Mouse (Mus musculus) cerebellum, adult 11-12 months (tissue): ENCODE results near the gene Atp5d.
"Not testable (repeated sequence)": the region's sequence is repeated elsewhere in the genome, so short reads cannot be mapped to it uniquely, and the experiment has no call there.

Source experiments
- DNase-seq: peaks from one replicate; pipeline ENCODE4 v3.0.0; 2022

Atp5d gene

DNA sequence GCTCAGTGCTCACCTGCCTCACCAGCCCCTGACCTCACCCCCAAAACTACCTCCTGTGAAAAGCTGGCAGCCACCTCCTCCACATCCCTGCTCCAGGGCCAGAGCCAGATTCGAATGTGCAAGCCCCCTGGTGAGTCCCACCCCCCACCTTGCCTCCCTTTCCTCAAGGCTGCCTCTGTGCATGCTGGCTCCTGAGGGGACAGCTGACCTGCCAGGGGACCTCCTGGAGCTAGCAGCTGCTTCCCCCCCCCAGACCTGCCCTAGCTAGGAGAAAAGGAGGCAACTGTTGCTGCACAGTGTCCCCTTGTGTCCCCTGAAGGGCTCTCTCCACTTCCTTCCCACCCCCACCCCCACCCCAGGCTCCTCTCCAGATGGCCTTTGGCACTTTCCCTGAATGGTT lies 16.8 kb downstream of the Atp5d start:
- no peak for DNase-seq

DNA sequence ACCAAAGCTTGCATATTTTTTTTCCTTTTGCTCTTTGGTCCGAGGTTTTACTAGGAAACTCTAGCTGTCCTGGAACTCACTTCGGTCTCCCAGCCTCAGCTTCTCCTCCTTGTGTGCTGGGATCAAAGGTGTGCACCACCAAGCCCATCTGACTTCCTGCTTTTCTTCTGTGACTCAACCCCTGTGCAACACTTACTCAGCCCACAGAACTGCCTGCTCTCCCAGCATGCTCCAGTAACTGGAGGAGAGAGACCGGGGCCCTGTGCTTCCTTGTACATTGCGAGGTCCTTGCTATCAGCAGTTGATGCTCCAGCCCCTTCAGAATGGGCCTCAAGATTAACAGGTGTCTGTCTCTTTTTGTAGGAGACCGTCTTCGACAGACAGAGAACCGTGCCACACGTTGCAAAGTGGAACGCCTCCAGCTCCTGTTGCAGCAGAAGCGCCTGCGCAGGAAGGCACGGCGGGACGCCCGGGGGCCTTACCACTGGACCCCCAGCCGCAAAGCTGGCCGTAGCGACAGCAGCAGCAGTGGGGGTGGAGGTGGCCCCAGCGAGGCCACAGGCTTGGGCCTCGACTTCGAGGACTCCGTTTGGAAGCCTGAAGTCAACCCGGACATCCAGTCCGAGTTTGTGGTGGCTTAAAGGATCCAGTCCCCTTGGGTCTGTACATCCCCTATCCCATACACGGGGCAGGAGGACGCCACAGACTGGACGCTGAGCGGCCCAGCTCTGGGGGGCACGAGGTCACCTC lies 17.7 kb downstream of the Atp5d start:
- DNase-seq: no peak

DNA sequence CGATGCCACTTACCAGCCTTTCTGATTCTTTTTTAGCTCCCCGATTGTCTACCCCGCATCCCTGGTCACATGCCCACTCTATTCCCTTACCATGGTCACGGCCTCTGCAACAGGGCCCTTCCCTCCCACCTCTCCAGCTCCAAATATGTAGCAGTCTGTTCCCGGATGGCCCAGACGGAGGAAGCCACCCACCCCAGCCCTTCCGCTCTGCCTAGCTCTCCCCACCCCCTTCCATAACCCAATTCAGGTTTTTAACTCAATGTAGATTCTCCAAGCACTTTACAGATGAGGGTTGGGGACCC lies 18.3 kb downstream of the Atp5d start:
- DNase-seq: no peak

DNA sequence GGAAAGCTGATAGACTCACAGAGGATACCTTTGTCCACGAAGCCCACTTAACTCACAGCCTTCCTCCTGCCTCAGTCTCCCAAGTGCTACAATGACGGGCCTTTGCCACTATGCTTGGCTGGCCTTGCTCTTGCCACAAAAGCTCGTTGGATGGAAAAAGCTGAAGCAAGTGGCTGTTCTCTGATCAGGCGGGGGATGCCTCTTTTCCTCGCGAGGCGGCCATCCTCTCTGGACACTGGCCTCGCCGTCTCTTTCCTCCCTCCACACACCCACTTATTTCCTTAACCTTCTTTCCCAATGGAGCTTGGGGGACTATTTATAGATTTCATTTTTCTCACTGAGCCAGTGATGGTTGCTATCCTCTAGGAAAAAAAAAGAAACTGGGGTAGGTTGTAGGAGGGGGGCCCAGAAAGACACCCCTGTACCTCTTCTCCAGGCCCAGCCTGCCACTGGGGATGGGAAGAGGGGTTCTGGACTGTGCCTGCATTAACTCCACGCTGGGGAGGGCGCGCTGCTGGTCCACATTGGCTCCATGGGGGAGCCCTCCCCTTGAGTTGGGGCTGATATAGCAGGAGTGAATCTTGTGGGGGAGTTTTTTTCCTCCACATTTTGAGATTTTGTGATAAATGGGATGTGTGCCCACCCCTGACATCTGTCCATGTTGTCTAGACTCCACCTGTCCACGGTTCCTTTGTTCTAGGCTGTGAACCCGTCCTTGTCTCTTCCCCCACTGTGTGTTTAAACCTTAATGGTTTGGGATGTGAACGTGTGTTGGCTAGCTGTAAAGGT lies 18.9 kb downstream of the Atp5d start:
- DNase-seq: no peak

DNA sequence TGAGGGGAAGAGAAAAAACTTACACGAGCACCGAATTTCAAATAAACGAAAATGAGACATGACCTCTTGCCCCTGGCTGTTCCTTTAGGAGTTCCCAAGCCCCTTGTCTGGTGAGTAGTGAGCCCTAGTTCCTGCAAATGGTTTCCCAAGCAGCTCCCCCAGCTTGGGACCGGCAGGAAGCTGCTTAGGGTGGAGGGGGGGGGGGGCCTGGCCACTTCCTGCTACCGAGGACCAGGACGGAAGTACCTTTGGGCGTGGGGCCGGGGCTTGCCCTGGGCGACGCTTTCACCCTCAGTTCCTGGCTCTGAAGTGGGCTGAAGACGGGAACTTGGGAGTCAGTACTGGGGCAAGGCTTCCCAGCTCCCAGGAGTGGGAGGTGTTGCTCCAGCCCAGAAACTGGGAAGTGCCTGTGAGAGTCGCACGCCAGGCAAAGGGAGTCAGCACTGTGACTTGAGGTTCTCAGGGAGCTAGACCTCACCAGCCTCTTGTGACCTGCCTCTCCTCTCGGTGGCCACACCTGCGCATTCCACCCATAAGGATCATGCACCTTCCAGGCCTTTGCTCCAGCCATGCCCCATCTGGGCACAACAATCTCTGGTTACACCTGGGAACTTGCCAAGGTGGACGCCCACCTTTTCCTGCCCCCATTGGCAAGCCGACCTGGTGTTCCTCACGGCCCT lies 20.0 kb downstream of the Atp5d start:
- peak; percentile 73 for DNase-seq

DNA sequence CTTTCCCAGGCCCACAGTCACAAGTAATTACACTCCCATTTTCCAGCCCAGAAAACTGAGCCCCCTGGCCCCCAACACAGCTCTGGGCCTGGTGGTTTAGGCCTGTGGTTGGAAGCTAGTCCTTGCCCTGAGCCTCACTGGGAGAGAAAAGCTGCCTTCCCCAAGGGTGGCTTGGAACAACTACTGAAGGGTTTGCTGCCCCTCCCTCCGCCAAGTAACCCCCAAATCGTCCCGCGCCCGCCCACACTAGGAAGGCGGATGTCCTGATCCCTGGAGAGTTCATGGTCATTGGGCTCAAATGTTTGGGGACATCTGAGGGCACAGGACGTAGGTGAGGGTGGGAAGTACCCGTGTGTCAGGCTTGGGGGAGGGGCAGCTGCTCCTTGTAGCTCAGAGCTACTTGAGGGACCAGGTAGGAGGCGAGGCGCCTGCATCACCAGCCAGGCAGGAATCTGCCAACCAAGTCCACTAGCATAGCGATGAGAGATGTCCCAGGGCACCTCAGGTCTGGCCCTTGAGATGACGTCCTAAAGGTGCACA lies 20.7 kb downstream of the Atp5d start:
- DNase-seq: peak; percentile 84

DNA sequence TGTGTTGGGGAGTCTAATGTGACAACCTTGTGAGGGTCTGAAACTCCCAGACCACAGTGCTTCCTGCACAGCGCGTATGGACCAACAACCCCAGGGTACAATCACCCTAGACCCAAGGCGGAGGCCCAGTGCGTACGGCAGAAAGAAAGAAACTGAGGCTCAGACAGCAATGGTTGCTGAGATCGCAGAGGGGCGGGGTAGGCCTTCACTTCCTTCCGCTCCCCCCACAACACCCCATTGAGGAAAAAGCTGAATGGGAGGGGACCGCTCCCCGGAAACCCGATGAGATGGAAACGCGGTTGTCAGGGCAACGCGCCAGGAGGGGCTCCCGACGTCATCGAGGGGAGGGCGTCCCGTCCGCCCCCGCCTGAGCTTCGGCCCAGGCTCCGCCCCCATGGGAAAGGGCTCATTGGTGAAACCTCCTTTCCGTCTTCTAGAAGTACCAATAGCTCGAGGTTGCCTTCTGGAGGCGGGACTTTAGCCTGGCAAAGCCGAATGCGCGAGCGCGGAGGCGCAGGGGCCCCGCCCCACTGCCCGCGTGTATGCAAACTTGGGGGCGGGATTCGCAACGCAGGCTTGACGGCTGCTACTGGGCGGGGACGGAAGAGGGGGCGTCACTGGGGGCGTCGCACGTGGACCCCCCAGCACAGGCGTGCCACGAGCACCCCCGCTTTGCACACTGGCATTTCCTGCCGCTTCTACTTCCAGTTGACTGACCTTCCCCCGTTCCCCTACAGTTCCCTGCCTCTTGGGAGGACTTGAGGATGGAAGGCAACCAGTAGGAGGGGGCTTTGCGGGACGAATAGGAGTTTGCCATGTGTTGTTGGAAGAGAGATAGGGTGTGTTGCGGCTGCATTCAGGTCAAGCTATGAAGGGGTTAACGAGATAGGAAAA lies 21.4 kb downstream of the Atp5d start:
- DNase-seq: peak; percentile 99

DNA sequence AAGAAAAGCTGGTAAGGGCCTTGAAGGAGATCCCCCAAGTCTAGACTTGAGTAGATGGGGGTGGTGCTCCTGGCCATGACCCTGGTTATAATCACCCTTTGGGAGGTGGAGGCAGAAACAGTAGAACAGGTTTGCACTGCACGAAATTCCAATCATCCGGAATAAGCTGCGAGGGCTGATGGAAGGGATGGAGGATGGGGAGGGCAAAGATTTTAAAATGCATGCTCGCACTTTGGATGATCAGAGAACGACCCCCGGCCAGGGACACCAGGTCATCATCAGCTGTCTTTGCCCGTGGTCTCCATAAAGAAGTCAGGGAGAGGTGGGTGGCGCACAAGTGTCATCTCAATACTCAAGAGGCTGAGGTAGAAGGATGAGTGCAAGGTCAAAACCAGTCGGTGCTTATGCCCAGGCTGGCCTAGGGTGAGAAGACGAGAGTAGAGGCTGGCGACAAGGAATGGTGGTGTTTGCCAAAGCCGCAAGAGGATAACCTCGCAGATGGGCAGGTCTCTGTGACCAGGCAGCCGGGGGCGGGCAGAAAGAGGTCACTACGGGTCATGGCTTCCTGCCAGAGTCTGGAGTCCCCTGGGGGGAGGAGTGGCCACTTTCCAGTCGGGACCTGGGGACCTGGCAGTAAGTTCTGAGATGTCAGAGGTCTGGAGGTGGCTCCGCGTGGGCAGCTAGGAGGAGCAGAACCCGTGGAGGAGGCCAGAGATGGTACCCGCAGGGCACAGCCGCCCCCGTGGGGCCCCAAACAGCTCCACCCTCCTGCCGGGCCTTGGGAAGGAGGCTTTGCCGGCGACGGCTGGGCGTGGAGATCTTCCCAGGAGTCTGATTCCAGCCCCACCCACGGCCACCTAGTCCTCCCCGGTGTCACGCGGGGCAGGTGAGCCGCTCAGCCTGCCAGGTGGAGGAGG lies 22.3 kb downstream of the Atp5d start:
- DNase-seq: peak; percentile 87

DNA sequence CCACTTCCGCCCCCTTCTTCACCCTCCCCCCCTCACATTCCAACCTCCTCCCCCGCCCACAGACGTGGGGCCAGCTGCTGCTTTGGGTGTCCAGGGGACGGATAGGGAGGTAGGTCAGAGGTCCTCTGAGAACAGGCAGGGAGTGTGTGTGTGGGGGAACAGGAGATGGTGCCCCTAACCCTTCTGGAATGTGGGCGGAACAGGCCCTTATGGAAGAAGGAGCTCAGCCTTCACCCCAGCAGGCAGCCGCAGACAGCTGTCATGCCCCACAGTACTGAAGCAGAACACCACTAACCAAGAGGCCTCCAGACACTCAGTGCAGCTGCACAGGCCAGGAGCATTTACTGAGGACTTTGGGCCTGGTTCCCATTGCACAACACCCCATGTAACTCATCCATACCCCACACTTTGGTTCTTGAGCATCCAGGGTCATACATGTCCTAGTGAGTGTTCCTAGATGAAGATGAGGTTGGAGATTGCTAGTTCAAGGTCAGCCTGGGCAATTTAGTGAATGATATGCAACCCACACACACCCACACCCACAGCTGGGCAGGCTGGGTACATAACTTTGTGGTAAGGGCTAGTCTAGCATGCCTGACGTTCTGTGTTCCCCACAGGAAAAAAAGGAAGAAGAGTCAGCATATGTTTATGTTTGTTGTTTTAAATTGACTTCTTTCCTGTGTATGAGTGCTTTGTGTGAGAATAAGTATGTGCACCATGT lies 23.2 kb downstream of the Atp5d start:
- DNase-seq: no peak

DNA sequence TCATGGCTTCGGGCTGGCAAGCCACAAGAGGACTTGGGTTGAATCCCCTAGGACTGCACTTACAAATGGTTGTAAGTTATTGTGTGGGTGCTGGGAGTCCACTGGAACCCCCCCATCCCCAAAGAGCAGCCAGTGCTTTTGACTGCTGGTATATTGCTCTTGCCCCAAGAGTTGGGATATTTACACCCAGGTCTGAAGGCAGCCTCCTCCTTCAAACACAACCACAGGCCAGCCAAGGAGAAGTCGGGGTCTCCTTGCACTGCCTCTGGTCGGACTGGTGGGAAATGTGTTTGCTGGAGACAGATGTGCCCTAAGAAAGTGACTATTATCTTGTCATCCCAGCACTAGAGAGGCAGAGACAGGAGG lies 23.8 kb downstream of the Atp5d start:
- no peak for DNase-seq

DNA sequence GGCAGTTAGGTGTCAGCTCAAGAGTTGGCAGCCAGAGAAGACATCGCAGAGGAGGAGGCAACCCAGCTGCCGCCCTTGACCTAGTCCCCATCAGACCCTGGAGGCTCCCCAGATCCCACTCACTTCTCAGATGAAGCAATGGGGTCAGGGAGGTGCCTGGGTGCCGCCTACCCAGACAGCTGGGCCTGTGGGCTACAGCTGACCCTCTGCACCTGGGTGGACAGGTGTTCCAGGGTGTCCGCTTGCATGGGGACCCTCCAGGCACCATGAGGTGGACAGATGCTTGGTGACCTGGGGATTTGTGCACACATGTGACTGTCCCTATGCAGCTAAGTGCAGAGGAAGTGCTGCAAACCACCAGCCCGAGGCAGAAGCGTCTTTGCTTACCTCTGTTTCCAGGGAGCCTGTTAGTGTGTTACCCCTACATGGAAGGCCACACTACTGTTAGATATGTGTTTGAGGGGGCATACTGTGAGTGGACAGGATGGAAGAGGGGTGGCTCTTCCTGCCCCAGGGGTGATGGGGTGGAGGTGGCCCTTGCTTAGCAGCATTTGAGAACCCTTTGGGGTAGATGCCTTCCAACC lies 24.4 kb downstream of the Atp5d start:
- peak; percentile 62 for DNase-seq

DNA sequence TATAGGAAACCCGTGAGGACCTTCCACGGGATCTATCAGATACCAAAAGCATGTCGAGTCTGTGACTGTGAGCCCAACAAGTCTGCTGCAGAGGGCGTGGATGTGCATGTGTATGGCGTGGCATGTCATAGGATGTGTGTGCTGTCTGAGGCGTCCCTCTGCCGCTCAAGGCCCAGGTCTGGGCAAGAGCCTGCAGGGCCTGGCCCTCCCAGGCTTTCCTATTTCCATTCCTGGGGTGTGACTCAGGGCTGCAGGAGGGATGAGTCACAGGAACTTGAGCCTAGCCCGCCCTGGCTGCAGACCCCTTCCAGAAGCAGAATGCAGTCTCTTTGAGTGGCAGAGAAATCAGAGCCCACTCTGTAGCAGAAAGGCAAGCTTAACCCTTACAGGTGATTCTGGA lies 25.3 kb downstream of the Atp5d start:
- DNase-seq: peak; percentile 65

DNA sequence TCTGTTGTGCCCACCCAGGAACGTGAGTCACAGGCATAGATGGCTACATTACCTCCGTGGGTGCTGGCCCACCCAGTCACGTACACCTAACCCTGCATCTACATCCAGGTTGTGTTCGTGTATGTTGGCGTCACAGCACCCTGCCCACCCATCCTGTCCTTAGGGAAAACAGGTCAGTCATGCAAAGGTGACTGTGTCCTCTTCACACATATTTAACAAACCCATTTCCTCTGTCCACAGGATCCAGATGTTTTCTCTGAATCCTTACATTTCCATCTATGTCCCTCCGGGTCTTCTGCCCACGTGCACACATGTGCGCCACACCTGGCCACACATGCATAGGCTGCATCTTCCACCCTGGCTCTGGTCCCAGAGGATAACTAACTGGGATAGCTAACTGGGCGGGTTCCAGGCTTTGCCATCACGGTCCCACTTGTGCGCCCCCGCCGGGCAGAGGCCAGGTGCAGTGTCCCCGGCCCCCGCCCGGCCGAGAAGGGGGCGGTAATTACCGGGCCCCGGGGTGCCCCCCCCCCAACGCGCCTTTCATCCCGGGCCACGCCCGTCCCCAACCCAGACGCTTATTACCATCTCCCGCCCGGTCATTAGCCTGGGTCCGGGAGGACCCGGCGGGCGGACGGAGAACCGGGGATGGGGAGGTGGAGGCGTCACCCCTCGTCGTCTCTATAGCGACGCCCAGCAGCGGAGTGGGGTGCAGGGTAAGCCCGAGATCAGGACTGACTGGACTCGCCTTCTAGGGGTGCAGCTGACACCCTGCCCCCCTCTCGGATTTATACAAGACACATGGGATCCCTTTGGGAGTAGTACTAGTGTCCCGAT lies 25.9 kb downstream of the Atp5d start:
- peak; percentile 81 for DNase-seq

DNA sequence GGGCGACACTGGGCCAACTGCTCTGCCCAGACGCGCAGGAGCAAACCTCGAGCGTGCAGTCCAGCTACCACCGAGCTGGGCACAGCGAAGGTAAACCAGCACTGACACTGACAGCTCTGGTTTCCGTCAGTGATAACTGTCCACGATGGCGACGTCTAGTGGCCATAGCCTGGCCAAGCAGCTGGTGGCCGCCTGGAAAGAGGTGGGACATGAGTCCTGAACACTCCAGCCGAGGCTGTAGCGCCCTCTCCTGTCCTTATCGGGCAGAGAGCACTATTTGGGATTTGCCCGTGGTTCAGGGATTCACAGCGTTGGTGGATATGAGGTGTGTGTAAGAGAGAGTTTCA lies 26.5 kb downstream of the Atp5d start:
- DNase-seq: peak; percentile 97

DNA sequence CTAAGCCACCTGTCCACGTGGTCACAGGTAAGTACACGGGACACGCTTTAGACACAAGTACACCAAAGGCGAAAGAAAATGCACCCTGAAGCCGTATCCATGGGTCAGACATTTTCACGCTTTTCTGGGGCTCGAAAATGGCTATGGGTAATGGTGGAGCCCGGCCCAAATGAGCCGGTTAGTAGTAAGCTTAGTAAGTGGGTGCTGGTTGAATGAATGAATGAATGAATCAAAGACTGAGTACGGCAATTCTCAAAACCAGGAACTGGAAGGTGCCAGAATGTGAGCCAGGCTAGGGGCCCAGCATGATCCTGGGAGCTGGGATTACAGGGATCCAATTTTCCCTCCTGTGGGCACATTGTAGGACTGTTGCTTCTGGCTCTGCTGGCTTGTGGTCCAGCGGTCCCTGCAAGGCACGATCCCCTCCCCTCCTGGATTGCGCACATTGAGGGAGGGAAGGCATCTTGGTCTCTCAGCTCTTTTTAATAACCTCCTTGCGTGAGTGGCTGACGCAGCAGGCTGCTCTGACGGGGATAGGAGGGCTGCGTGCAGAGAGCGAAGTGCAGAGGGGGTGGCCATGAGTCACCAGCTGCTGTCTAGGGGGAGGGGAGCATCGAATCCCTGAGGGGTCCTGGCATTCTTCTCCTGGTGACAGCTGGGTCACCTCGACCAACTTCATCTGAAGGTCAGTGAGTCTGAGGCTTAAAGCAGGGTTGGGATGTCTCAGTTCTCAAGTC lies 27.1 kb downstream of the Atp5d start, which contains the start of gene Cirbp:
Cirbp (plus strand) TSS at position 594 of the 737 bp plus-strand sequence.
- peak; percentile 79 for DNase-seq

DNA sequence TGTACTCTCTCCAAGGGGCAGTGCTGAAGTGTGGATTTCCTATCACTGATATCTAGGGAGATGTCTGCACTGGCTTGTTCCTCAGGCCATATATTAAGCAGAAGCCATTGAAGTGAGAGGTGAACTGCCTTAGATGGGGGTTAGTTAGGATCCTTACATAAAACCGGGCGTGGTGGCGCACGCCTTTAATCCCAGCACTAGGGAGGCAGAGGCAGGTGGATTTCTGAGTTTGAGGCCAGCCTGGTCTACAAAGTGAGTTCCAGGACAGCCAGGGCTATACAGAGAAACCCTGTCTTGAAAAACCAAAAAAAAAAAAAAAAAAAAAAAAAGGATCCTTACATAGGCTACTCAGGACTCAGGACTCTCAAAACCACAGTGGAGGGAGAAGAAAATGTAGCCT lies 27.7 kb downstream of the Atp5d start:
- not testable (repeated sequence) for DNase-seq

DNA sequence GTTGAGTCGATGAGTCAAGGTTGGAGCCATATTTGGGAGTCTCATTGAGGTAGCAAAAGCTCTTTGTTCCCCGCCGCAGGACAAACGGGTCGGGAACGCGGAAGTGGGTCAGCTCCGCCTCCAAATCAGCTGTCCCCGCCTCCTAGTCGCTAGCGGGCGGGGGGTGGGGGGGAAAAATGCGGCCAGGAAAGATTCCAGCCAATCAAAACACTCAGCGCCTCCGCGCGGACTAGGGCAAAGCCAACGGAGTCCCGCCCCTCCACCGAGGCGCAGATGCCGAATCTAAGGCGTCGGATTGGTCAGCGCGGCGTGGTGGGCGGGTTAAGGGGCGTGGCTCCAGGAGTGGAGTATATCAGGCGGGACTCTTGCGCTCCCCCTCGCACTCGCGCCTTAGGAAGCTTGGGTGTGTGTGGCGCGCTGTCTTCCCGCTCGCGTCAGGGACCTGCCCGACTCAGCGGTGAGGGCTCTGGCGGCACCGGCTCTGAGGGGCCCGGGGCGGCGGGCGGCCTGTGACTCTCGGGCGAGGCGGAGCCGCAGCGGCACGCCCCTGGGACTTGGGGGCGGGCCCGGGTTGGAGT lies 29.1 kb downstream of the Atp5d start:
- DNase-seq: peak; percentile 99

DNA sequence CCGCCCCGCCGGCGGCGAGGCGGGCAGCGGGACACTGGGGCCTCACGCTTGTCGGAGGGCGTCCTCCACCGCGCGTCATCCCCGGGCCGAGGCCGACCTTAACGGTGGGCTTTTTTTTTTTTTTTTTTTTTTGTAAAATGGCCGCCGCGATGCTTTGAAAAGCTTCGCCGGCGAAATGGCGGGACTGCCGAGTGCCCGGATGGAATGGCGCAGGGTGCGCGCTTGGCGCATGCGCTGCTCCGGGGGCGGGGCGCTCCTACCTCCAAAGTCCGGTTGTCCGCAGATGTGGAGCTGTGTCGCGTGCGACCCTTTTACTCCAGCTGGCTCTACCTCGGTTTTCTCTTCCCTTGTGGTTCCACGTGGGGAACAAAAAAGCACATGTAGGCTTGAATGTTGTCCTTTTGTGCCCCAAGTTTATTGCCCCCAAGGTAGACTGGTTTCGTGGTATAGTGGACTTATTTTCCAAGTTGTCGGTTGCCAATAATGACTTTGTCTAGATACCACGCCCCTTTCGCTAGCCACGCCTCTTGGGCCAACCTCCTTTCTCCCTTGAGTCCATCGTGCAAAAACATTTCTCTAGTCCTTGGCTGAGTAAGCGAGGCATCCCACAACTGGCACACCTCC lies 29.7 kb downstream of the Atp5d start:
- DNase-seq: peak; percentile 94
